Mouse (Mus musculus) urinary bladder, postnatal 4 days (tissue): ENCODE measurements at regions not wholly inside any gene's neighbourhood (a gene's known extent, or its start where the extent isn't known, plus 50 kb on each side); places are given as distances from the start of the nearest gene placed in this dataset.
A peak's percentile ranks its signal among the peaks of the same experiment; 100 is the strongest.

Experiments
- DNase-seq, 2 experiments: peaks; one replicate each; pipeline ENCODE4 v3.0.0; 2021 to 2022; ENCODE audit warnings: low spot score in 2 of 2

DNA sequence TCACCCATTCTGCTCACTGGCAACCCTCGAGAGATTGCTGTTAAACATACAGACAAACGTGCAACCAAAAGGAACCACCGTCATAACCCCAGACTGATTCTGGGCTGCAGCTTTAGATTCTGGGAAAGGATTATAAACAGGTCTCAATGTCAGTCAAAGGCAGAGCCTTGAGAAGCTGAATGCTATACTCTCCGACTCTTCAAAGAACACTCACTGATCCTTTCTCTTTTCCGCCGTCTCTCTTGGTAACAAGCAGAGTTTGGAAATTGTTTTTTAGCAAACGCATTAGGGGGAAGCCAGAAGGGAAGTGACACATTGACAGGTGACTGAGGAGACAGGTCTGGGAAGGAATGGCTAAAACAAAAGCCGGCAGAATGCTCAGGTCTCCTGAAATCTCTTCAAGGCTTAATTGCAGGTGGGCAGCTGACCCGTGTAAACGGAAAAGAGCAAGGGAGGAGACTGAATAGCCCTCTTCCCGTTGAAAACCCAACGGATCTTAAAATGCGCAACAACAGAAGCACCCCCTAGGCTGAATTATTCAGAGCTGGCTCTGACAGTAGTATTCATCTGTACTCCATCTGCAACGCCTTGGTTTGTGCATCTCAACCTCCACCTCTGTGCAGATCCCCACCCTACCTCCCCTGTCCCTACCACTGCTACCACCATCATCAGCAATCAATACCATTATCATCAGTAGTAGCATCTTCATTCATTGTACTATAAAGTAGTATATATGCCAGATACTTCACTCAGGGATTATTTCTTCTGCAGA lies 219.6 kb downstream of the Tmem38b start:
- DNase-seq = no peak

GRCm38 (mm10) chr4:54064331-54064730 lies 238.5 kb downstream of the Tmem38b start:
- no peak for DNase-seq

DNA sequence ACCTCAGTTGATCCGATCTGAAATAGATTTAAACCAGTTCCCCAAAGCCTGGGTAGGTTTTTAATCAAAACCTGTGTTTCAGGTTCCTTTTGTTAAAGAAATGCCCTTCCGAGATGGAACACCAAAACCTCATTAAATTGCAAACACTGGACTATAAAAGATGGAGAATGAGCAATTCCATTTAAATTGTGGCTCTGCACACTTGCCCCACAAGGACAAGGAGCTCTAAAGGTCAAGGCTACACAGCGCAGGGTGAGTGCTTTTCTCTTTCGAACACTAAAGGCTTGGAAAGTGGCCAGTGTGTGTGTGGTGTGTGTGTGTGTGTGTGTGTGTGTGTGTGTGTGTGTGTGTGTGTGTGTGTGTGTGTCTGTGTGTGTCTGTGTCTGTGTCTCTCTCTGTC lies 246.1 kb downstream of the Tmem38b start:
- DNase-seq = no peak

GRCm38 (mm10) chr4:54072482-54072881 lies 246.6 kb downstream of the Tmem38b start:
- no peak for DNase-seq

GRCm38 (mm10) chr4:54072932-54073331 lies 247.1 kb downstream of the Tmem38b start:
- DNase-seq = no peak

DNA sequence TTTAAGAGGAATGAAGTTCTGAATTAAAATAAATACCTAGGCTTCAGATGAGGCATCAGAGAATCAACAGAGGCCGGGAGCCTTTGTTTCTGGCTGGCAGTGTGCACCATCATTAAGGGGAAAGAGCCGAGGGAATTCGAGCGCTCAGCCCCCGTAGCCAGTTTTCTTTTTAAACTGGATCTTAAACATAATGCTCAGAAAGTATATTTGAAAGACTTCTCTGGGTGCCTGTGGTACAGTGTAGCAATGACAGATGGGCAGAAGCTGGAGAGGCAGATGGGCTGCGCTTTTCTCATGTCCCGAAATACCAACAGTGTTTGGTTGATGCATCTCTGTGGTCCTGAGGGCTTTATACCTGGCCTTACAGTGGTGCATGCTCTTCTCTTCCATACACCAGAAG lies 247.6 kb downstream of the Tmem38b start:
- DNase-seq = no peak

DNA sequence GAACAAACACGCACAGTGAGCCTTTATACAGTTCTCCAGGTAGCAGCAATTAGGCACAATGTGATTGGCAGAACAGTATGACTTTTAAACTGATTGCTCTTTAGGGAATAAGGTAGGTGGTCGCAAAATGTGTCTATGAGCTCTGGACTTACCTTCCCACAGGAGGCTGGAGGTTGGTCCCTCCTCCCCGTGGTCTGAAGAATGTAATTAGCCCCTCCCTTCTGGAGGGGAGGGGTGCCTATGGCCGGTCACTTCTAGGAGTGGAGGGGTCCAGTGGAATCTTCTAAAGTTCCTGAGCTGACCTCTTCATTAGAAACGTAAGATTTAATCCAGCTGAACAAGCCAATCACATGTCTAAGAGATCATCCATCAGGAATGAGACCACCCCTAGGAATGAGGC lies 248.4 kb downstream of the Tmem38b start:
- no peak for DNase-seq

DNA sequence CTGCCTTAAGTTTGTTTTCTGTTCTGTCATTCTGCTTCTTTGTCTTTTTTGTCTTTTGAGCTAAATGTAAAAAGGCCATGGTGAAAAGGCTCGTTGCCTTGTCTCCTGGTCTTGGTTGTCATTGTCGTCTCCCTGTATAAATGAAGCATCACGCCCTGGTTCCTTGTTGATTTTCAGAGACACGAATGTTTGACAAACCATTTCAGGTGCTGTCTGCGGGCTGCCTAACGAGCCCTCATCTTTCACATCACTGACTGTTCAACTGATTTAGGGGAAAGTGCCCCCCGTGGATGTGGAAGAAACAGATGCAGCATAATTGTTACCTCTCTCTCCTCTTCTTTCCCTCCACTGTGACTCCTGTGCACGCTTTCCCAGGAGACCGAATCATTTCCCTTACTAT lies 254.7 kb downstream of the Tmem38b start:
- DNase-seq = no peak

DNA sequence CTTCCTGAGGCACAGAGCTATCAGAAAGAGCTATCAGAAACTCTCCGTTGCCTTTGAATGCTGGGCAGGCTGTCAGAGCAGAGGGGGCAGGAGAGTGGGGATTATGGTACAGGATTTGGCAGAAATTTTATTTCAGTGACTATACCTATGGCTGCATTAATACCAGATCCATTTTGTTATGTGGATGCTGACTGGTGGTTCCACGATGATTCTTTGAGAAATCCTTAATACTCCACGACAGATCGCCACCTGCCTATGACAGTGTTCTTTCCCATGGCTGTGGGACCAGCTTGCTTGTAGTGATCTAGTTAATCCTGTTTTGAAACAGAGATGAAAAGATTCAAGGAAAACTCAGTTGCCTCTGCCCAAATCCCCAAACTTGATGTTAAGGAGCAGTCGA lies 255.6 kb downstream of the Tmem38b start:
- DNase-seq = no peak

DNA sequence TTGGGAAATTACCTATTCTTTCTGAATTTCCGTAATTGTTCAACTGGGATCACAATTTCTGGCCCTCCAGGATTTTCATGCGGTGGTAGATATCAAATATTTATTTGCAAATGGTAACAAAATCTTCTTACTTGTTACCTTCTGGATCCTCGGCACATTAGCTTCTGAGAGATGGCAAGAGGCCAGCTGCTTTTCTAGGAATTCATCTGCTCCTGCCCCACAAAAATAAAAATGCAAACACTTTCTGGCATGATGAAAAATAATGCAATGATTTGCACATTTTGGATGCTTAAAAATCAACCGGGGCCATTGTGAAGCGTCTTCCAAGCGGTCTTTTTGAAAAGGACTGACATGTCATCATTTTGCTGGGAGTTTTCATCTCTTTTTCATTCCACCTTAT lies 258.9 kb downstream of the Tmem38b start:
- DNase-seq = no peak

DNA sequence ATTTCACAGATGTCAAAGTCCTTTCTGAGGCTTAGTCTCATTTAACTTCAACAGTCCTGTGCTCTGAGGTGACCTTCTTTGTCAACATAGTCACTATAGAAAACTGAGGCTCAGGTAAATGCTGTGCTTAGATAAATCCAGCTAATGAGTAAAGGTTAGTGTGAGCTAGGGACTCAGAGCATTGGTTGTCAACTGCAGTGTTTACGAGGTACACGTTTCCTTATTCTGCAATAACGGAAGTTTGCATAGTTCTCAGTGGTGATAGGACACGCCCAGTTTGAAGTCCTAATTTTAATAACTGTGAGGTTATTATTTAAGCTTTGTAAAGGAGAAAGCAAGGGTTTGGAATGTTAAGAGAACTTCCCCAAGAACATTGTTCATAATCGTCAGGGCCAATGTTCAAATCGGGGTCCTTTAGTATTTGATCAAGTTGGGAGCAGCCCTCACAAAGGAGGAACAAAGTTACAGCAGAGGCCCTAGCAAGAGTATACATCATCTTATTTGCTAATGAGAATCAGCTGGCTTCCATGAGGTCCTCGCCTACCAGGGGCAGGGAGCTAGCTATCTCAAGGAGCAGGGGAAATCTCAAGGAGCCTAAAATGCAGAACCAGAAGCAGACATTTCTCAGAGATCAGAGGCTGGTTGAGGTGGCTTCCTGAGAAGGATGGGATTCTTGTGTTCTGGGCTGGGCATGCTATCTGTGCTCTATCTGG lies 268.6 kb downstream of the Tmem38b start:
- DNase-seq = no peak

DNA sequence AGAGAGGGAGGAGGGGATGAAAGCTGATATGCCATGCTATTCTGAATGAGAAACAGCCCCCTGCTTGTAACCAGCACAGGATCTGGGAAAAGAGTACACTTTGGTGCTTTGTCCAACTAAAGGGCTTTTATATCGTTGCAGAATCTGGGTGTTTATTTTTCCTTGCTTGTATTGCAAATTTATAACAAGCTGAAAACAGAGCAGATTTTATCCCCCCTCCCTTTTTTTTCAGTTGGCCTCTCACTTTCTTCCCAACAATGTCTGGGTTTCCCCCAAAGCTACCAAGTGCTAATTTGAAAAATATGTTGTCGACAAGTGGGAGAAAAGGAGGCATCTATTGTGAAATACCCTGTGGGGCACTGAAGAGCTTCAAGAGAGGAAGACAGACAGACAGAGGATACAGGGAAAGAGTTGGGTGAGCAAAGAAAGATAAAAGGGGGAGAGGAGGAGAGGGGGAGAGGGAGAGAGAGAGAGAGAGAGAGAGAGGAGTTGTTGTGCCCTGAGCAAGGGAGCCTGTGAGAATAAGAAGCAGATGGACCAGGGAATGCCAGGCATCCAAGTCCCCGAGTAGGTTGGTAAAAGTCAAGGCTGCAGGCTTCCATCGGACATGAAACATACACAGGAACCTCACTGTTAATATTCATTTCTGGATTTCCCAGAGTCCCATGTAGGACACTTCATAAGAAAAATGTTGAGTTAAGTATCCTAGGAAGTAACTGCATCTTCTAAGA lies 269.5 kb downstream of the Tmem38b start:
- no peak for DNase-seq

DNA sequence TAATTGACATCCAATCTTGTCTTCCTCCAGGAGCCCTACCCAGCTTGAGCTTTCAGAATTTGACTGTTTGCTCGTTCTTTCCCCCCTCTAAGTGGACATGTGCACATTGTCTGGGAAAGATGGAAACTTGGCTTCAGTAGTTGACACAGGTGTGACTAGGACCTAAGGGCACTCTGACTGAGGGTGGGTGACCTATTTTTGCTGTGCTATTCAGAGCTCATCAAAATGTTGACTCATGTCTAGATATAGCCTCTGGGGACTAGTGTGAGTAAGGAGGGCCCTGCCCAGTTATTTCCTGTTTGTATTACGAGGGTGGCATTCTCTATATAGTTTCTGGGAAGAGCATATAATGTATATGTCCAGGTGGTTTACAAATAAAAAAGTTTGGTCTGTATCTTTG lies 271.7 kb downstream of the Tmem38b start:
- DNase-seq = no peak

- DNase-seq = no peak
Measured at GRCm38 (mm10) chr4:54100282-54100681, 274.4 kb downstream of the Tmem38b start.

GRCm38 (mm10) chr4:54106976-54107375 lies 281.1 kb downstream of the Tmem38b start:
- no peak for DNase-seq

DNA sequence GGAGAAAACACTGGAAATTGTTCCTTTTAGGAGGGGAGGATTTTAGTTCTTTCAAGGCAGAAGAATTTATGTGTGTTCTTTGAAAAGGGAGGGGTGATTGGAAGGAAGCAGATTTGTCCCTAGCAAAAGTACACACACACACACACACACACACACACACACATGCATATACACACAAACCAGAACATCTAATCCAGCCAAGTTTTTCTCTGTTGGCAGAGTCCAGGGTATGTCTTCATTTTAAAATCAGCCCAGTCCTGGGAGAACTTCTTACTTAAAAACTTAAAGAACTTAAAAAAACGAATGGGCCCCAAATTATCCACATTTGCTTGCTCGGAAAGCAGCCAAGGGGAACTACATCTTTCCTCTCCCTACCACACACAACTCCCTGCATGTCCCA lies 290.5 kb downstream of the Tmem38b start:
- DNase-seq = peak in 1 of 2 experiments; percentile 26

DNA sequence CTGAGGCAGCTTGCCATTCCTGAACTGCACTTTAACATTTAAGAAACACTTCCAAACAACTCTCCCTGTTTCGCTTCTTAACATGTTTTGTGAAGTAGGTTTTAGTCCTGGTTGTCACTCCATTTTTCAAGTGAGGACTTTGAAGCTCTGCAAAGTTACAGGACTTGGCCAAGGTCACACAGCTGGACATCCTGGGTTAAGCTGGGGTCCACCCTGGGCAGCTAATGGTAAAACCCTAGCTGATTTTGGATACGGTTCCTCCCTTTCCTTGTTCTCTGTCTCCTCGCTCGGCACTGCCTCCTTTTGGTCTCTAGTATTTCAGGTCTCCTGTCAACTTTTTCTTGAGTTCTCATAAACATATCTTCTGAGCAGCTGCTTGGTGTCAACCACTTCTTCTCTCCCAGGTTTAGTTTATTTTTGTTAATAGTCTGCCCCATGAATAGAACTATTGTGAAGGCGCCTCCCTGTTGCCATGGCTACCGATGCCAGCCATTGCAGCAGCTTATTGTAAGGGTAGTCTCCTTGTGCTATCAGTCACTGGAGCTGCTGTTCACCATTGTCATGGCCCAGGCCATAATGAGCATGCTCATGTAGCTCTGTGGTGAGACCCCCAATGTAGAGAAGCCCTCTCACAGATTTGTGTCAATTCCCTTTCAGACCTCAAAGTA lies 292.5 kb downstream of the Tmem38b start:
- DNase-seq = no peak

GRCm38 (mm10) chr4:54128717-54129698 lies 303.2 kb downstream of the Tmem38b start:
- DNase-seq = no peak

DNA sequence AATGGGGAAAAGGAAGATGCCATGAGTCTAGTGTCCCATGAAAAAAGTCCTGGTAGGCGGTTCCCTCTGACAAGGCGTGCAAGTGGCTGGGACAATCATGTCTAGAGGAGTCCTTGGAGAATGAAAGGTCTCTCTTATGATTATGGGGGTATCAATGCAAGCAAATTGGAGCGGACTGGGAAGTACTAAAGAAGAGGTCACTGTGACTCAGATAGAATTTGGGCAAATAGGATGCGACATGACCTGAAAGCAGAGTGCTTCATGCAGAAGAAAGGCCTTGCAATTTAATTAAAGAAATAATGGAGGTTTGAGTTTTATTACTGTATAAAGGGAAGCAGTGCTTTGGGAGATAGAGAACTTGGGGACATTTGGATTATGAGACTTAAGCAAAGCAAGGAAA lies 330.3 kb downstream of the Tmem38b start:
- DNase-seq = no peak

DNA sequence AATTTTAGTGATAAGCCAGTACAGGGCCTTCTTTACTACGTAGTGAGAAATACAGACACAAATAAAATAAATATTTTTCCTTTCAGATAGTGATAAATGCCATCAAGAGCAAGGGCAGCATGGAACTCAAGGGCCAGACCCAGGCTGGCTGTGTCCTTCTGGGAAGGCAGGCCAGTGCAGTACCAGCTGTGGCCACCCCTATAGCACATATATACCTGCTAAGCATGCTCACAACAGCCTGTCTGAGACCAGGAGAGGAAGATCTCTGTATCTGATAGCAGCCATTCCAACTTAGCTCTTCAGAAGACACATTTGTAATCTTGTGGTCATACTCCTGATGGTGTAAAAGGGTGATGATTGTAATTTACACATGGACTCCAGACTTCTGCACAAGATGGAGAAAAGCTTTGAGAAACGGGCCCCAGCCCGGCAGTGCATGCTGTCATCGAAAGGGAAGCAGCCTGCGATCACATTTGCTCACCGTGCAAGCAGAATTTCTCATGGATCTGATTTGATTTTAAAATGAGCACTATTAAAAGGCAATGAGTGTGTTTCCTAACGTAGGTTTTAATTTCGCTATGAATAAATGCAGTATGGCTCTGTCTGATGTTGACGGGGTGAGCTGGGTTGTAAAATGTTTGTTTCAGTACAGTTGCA lies 335.6 kb downstream of the Tmem38b start:
- DNase-seq = no peak
